Mouse (Mus musculus): Measurements from ENCODE around the gene Ddr2. TPM values are rescaled to one million over a fixed set of nuclear protein-coding genes. Genes with fewer than 3 reads are reported as not detected.

Gene Ddr2
- total and polyA plus RNA-seq, 3 experiments: 0.17 to 0.37 (median 0.30) TPM

DNA sequence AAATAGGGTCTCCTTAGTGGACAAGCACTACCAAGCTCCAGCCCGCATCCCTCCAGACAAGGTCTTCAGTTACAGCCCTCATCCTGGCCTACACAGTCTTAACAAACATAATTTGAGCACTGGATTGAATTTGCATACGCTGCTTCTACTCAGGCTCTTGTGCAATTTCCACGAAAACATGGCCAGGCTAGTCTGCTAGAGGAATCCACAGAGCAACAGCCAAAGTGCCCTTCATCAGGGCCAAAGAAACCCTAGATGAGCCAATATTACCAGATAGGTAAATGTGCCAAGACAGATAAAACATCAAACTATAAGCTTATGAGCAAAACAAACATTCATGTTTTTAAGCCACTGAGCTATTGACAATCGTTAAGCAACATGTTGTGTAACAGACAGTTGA lies 75.6 kb downstream of the Ddr2 start:
- no peak overlapping the region for H3K9ac ChIP-seq (ENCODE audit: insufficient read depth, low read depth)
- H3K36me3 ChIP-seq (replicated peaks in 1 of 2; ENCODE audit: control insufficient read depth in 1 of 2, insufficient read depth in 1 of 2, low read length in 1 of 2): no peaks in the 10 kb centered on the region
- in situ Hi-C loops (cut with MboI; ENCODE audit: low pct_ligation_motif_present, low pct_unique_long_range_greater_than_20kb, low sequenced_read_pairs) (no loop called here), dilution Hi-C loops (cut with MboI; ENCODE audit: extremely low pct_ligation_motif_present, extremely low pct_unique_long_range_greater_than_20kb, low sequenced_read_pairs) (no loop called here)
- peaks cover 0 to 6% of the 10 kb centered on the region in 2 experiments; a peak in 2 of 4 replicates for H3K4me1 ChIP-seq (ENCODE audit: control insufficient read depth in 1 of 2, insufficient read depth in 2 of 2)
- DNase-seq (ENCODE audit: extremely low read depth): no peak
- no peaks in the 10 kb centered on the region for H3K27me3 ChIP-seq (replicated peaks)
- H3K4me2 ChIP-seq (ENCODE audit: insufficient read depth, low read depth, poor library complexity, severe bottlenecking): no peak overlapping the region
- no peak overlapping the region for H3K4me3 ChIP-seq (replicated peaks in 1 of 3; ENCODE audit: low read depth in 2 of 3, low read length in 2 of 3, poor library complexity in 1 of 3)
- no peaks in the 10 kb centered on the region for H3K9me3 ChIP-seq (replicated peaks; ENCODE audit: low read length)
- no peak for TF ChIP-seq KAT2A (IDR thresholded peaks at IDR 0.05; ENCODE audit: insufficient replicate concordance, low read length)
- H3K27ac ChIP-seq (ENCODE audit: insufficient read depth, low read depth): no peak overlapping the region
- H3K79me2 ChIP-seq (replicated peaks; ENCODE audit: control insufficient read depth, extremely low read depth, insufficient read depth, poor library complexity, severe bottlenecking): no peaks in the 10 kb centered on the region

DNA sequence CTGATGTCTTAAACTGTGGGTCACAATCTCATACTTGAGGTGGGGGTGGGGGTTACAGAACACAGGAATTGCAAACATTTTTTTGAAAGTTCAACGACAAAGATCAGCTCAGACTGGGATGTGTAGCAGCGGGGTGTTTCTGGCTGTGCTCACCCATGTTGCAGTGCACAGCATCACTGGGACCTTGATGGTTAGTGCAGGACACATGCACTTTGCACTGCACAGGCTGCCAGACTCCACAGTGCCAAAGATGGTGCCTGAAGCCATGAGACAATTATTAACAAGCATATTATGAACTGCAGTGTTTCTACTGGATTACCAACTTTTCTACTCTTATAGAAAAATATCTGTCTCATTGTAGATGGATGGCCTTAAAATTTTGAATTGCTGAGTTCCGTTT lies 78.9 kb downstream of the Ddr2 start:
- no peak overlapping the region for H3K4me3 ChIP-seq (replicated peaks in 1 of 3; ENCODE audit: low read depth in 2 of 3, low read length in 2 of 3, poor library complexity in 1 of 3)
- TF ChIP-seq ZNF384 (IDR thresholded peaks at IDR 0.05; ENCODE audit: low read depth, low read length): no peak
- TF ChIP-seq EP300 (IDR thresholded peaks at IDR 0.05; ENCODE audit: low read length): no peak
- TF ChIP-seq JUN (IDR thresholded peaks at IDR 0.05; ENCODE audit: insufficient read depth, low read depth, low read length): no peak
- TF ChIP-seq MAZ (IDR thresholded peaks at IDR 0.05; ENCODE audit: low read depth, low read length): no peak
- no peak for TF ChIP-seq CHD1 (IDR thresholded peaks at IDR 0.05; ENCODE audit: low read depth, low read length)
- H3K4me2 ChIP-seq (ENCODE audit: insufficient read depth, low read depth, poor library complexity, severe bottlenecking): no peak overlapping the region
- dilution Hi-C loops (cut with MboI; ENCODE audit: extremely low pct_ligation_motif_present, extremely low pct_unique_long_range_greater_than_20kb, low sequenced_read_pairs) (no loop called here), in situ Hi-C loops (cut with MboI; ENCODE audit: low pct_ligation_motif_present, low pct_unique_long_range_greater_than_20kb, low sequenced_read_pairs) (no loop called here)
- H3K9ac ChIP-seq (ENCODE audit: insufficient read depth, low read depth): no peak overlapping the region
- DNase-seq (ENCODE audit: extremely low read depth): no peak
- H3K79me2 ChIP-seq (replicated peaks; ENCODE audit: control insufficient read depth, extremely low read depth, insufficient read depth, poor library complexity, severe bottlenecking): no peaks in the 10 kb centered on the region
- H3K4me1 ChIP-seq (ENCODE audit: control insufficient read depth in 1 of 2, insufficient read depth in 2 of 2): peaks cover 0 to 6% of the 10 kb centered on the region in 2 experiments; a peak in 2 of 4 replicates
- H3K27me3 ChIP-seq (replicated peaks): no peaks in the 10 kb centered on the region
- H3K36me3 ChIP-seq (replicated peaks in 1 of 2; ENCODE audit: control insufficient read depth in 1 of 2, insufficient read depth in 1 of 2, low read length in 1 of 2): no peaks in the 10 kb centered on the region
- H3K27ac ChIP-seq (ENCODE audit: insufficient read depth, low read depth): no peak overlapping the region
- no peaks in the 10 kb centered on the region for H3K9me3 ChIP-seq (replicated peaks; ENCODE audit: low read length)

DNA sequence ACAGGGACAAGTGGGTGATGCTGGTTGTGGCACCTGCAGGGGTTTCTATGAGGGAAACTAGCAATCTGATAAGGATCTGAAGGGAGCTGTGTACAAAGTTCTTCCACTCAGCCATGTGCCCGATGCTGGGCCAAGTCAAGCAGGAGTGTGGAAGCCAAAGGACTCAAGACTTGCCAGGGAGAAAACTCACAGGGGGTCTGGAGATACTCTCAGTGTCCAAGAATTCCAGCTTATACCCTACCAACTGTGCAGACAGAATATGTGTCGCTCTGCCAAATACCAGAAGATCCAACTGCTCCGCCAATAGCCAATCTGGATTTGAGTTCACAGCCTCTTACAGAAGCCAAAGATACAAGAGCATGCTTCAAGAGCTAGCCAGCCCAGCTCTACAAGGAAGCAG lies 95.8 kb downstream of the Ddr2 start:
- Histone ChIP-seq H3K4me1 (ENCODE audit: control insufficient read depth in 1 of 2, insufficient read depth in 2 of 2) (no peaks in the 10 kb centered on the region), H3K4me2 (ENCODE audit: insufficient read depth, low read depth, poor library complexity, severe bottlenecking) (no peak overlapping the region), H3K4me3 (replicated peaks in 1 of 3; ENCODE audit: low read depth in 2 of 3, low read length in 2 of 3, poor library complexity in 1 of 3) (no peak overlapping the region), H3K9me3 (replicated peaks; ENCODE audit: low read length) (peaks cover 21% of the 10 kb centered on the region), H3K27me3 (replicated peaks) (peaks cover 2% of the 10 kb centered on the region), H3K9ac (ENCODE audit: insufficient read depth, low read depth) (no peak overlapping the region), H3K36me3 (replicated peaks in 1 of 2; ENCODE audit: control insufficient read depth in 1 of 2, insufficient read depth in 1 of 2, low read length in 1 of 2) (no peaks in the 10 kb centered on the region), H3K79me2 (replicated peaks; ENCODE audit: control insufficient read depth, extremely low read depth, insufficient read depth, poor library complexity, severe bottlenecking) (no peaks in the 10 kb centered on the region), H3K27ac (ENCODE audit: insufficient read depth, low read depth) (no peak overlapping the region)
- in situ Hi-C loops (cut with MboI; ENCODE audit: low pct_ligation_motif_present, low pct_unique_long_range_greater_than_20kb, low sequenced_read_pairs) (no loop called here), dilution Hi-C loops (cut with MboI; ENCODE audit: extremely low pct_ligation_motif_present, extremely low pct_unique_long_range_greater_than_20kb, low sequenced_read_pairs) (no loop called here)
- no peak for DNase-seq (ENCODE audit: extremely low read depth)
- no peak for TF ChIP-seq KAT2A (IDR thresholded peaks at IDR 0.05; ENCODE audit: insufficient replicate concordance, low read length)
- no peak for TF ChIP-seq MXI1 (IDR thresholded peaks at IDR 0.05; ENCODE audit: low read depth, low read length)
- no peak for TF ChIP-seq POLR2A (IDR thresholded peaks at IDR 0.05; ENCODE audit: low read depth, low read length)
- TF ChIP-seq GABPA (IDR thresholded peaks at IDR 0.05; ENCODE audit: insufficient replicate concordance, low read depth, low read length): no peak
- no peak for TF ChIP-seq POLR2AphosphoS2 (IDR thresholded peaks at IDR 0.05; ENCODE audit: low read depth, low read length)
- TF ChIP-seq HCFC1 (IDR thresholded peaks at IDR 0.05; ENCODE audit: low read depth, low read length): no peak
- TF ChIP-seq ZNF384 (IDR thresholded peaks at IDR 0.05; ENCODE audit: low read depth, low read length): no peak
- no peak for TF ChIP-seq SMC3 (IDR thresholded peaks at IDR 0.05; ENCODE audit: low read depth, low read length)
- no peak for TF ChIP-seq NRF1 (IDR thresholded peaks at IDR 0.05; ENCODE audit: low read depth, low read length)
- TF ChIP-seq ZC3H11A (IDR thresholded peaks at IDR 0.05; ENCODE audit: low read depth, low read length): no peak
- no peak for TF ChIP-seq MAFK (IDR thresholded peaks at IDR 0.05; ENCODE audit: insufficient replicate concordance, low read length)
- no peak for TF ChIP-seq RCOR1 (conservative IDR thresholded peaks at IDR 0.05; ENCODE audit: low read depth, low read length)

Data from CH12.LX (cell line).